ENCODE assay signal across 26 mouse cellular contexts in genomic region chr4:104972606-104973005, GRCm38 (mm10). TPM values are rescaled to one million over a fixed set of nuclear protein-coding genes. Genes with fewer than 3 reads are reported as not detected.
"Had no signal": no experiment of that assay in that cellular context is flagged by ENCODE, and none has a peak within 500 bp of the region (broad histone marks: within the 10 kb centered on the region; RNA-seq: fewer than 3 reads in every experiment).

No protein-coding gene starts in this region.

- H3K4me2 ChIP-seq: heart, embryonic 12.5 days; hindbrain, embryonic 12.5 days; hindbrain, embryonic 14.5 days; intestine, embryonic 15.5 days; limb, embryonic 13.5 days; limb, embryonic 15.5 days; liver, embryonic 13.5 days; liver, embryonic 15.5 days had no signal

- H3K4me3 ChIP-seq: heart, embryonic 10.5 days; heart, embryonic 12.5 days; hindbrain, embryonic 10.5 days; hindbrain, embryonic 12.5 days; intestine, embryonic 15.5 days; layer of hippocampus, adult 2 months; limb, embryonic 13.5 days; limb, embryonic 15.5 days; liver, embryonic 13.5 days; liver, embryonic 15.5 days had no signal

- H3K27ac ChIP-seq: heart, embryonic 10.5 days; hindbrain, embryonic 10.5 days; hindbrain, embryonic 12.5 days; hindbrain, embryonic 14.5 days; intestine, embryonic 15.5 days; layer of hippocampus, adult 2 months; limb, embryonic 13.5 days; limb, embryonic 15.5 days; liver, embryonic 13.5 days; liver, embryonic 15.5 days had no signal

- ATAC-seq: forebrain, postnatal 0 days; hindbrain, embryonic 16.5 days; inflammation-experienced regulatory T-cells, adult 6 months; intestine, embryonic 15.5 days; intestine, postnatal 0 days had no signal

- DNase-seq: forebrain, postnatal 0 days; gastrocnemius, postnatal 25 days; heart, adult 18-20 months; heart, postnatal 10 days; heart, postnatal 4 days; kidney, adult 18-20 months; kidney, postnatal 10 days; kidney, postnatal 25 days; layer of hippocampus, postnatal 36 days; left cerebral cortex, postnatal 4 days; liver, embryonic 13.5 days had no signal

- H3K27me3 ChIP-seq: heart, embryonic 12.5 days; hindbrain, embryonic 12.5 days; intestine, embryonic 15.5 days; limb, embryonic 13.5 days; limb, embryonic 15.5 days; liver, embryonic 13.5 days; liver, embryonic 15.5 days had no signal

- H3K9me3 ChIP-seq: heart, embryonic 10.5 days; heart, embryonic 12.5 days; hindbrain, embryonic 10.5 days; hindbrain, embryonic 12.5 days; intestine, embryonic 15.5 days; limb, embryonic 13.5 days; limb, embryonic 15.5 days; liver, embryonic 13.5 days; liver, embryonic 15.5 days had no signal

- H3K36me3 ChIP-seq: heart, embryonic 10.5 days; heart, embryonic 12.5 days; hindbrain, embryonic 10.5 days; hindbrain, embryonic 12.5 days; intestine, embryonic 15.5 days; limb, embryonic 13.5 days; limb, embryonic 15.5 days; liver, embryonic 13.5 days; liver, embryonic 15.5 days had no signal

- H3K9ac ChIP-seq: forebrain, postnatal 0 days; heart, embryonic 12.5 days; hindbrain, embryonic 12.5 days; hindbrain, embryonic 14.5 days; intestine, embryonic 15.5 days; limb, embryonic 13.5 days; limb, embryonic 15.5 days; liver, embryonic 13.5 days; liver, embryonic 15.5 days had no signal

- H3K4me1 ChIP-seq: heart, embryonic 10.5 days; heart, embryonic 12.5 days; hindbrain, embryonic 10.5 days; hindbrain, embryonic 12.5 days; intestine, embryonic 15.5 days; limb, embryonic 13.5 days; limb, embryonic 15.5 days; liver, embryonic 13.5 days; liver, embryonic 15.5 days had no signal

RNA-seq across cellular contexts. Expression of gene Fyb2, which starts 59.4 kb away (rescaled TPM):
- total RNA-seq: granulocyte monocyte progenitor cell, adult 5-6 weeks; heart, adult 18-20 months; heart, postnatal 4 days had no signal
- polyA plus RNA-seq: heart, embryonic 12.5 days; heart, embryonic 14.5 days; inflammation-experienced regulatory T-cells, adult 6 months had no signal
